Mouse (Mus musculus) lung, postnatal 10 days (tissue): Measurements from ENCODE around the gene Vps13d.
A peak's percentile ranks its signal among the peaks of the same experiment; 100 is the strongest.

Experiments
- DNase-seq: peaks from one replicate; pipeline ENCODE4 v3.0.0; 2021

Vps13d gene

DNA sequence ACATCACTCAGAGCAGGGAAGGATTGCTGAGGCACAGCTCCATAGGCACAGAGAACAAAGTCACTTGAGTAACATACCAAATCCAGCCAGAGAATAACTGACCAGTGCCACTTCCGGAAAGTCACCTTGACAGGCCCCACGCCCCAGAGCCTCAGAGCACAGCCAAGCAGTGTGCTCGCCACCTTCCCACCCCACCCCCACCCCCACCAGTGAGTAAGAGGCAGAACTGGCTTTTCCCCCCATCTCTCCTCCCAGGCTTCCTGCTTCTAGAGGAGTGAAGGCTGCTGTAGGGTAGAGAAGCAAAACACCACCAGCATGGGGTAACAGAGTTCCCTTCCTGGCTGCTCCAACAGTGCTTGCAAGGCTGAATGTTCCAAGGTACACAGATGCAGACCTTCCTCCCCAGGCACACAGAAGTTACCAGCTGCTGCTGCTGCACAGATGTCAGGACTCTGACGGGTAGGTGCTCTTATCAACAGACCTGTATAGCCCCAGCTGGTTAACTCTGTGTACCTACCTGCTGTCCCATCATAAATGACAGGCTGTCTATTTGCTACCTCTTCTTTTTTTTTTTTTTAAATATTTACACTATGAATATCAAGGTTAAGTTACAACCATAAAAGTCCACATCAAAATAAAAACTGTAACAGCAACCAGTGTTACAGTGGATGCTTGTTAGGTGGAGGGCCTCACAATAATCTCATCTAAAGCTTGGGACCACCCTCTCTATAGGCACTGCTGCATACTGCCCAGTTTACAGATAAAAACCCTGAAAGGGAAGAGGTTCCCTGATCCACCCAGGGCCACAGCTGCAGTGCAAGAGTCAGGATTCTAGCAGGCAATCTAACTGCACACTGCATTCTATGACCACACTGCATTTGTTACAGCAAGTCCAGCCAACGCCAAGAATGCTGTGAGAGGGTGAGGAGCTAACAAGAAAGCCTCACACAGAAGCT is 47.5 kb downstream of the Vps13d start:
- DNase-seq = no peak

- no peak for DNase-seq
Measured at GRCm38 (mm10) chr4:145143533-145143932, 51.3 kb downstream of the Vps13d start.

GRCm38 (mm10) chr4:145136705-145137104 is 58.1 kb downstream of the Vps13d start:
- DNase-seq = no peak

DNA sequence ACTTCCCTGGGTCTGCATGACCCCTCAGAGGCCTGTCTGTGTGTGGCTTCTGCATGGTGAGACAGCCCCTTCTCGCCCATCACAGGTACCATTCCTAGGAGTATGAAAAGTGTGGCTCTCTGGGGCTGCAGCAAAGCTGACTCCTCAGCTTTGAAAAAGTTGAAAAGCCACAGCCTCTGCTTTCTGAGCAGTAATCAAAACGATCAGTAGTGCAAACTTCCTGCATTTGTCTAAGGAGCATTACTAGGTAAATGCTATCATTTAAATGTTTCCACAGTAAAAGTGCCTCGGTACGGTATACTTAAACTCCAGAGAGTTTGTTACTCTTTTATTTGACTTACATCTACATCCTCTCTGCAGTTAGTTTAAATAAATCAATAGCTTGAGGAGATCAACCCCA is 59.3 kb downstream of the Vps13d start:
- no peak for DNase-seq

DNA sequence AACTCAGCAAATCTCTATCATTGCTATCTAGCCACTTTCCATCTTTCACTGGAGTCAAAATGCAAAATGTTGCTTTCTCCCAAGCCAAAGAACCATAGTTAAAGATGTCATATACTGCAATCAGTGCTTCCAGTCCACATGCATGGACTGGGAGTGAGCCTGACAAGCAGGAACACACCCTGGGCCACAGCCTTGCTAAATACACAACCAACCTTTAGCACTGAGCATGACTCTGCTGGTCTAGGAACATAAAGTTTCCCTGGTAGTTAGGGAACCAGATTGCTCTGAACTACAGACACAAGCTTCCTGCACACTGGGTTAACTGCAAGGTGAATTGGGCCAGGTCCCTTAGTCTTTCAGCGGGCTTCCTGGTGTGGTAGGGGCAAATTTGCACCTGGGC is 64.0 kb downstream of the Vps13d start:
- DNase-seq = no peak

DNA sequence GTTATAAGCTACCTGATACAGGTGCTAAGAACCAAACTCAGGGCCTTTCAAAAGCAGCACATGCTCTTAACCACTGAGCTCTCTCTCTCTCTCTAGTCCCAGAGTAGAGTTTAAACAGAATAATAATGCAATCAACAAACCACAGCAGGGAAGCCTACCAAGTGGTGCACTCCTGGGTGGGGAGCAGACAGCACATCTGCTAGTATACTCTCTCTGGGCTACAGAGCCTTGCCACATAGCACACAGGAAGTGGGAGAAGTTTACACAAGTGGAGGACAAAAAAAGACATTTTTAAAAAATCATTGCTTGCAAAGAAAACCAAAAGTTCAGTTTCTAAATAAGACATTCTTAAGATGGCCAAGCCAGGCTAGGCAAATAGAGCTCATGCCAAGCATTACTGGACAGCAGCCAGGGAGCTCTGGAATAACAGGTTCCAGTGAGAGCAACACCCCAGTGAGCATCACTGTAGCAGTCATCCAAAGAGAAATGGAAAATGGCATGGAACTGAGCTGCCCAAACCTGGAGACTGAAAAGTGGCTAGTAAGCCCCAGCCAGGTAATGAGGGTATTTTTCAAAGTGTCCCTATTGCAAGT is 64.8 kb downstream of the Vps13d start:
- peak; percentile 81 for DNase-seq

DNA sequence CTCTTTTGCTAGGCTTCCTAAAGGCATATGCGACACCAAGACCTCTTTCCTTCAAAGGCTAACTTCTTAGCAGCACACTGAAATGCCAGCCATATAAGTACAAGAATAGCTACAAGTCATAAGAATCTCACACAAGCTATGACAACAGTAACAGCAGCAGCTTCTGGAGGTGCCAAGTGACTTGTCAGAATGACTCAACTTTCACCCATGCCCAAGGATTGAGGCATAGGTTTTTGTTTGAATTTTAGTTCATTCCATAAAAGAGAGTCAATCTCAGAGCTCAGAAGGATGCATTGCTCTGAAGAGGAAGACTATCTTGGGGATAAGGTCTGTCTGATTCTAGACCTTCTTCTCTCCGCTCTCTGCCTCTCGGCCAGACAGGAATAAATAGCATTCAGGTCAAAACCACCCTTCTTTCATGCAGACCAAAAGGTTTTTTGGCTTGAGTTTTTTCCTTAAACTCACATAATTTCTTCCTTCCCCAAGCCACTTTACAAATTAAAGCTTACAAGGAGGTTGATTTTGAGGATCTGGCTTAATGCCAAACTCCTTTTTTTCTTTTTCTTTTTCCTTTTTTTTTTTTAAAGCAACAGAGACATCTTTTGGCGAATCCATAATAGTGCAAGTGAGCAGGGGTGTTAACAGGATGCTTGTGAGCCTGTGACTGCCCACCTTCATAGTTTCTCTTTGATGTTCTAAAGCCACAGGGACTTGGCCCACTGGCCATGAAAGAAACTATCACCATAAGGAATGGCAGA is 69.2 kb downstream of the Vps13d start:
- no peak for DNase-seq

GRCm38 (mm10) chr4:145124419-145124818 is 70.4 kb downstream of the Vps13d start:
- DNase-seq = no peak

DNA sequence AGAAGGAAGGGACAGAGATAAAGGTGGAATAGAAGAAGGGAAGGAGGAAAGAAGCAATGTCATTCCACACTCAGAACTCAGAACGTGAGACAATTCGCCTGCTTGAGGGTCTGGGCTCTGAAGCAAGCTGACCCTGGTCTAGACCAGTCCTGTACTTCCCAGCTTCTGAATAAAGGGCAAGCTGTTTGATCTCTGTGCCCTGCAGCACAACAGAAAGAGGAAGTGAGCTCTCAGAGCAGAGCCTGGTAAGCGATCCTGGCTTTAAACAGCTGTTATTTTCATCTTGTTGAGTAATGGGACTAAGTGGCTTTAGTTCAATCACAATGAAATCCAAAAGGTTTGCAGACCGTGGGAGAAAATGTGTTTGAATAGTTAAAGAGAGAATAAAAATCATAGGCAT is 83.2 kb downstream of the Vps13d start:
- DNase-seq = peak; percentile 18

- DNase-seq = no peak
Measured at GRCm38 (mm10) chr4:145110736-145111135, 84.1 kb downstream of the Vps13d start.

DNA sequence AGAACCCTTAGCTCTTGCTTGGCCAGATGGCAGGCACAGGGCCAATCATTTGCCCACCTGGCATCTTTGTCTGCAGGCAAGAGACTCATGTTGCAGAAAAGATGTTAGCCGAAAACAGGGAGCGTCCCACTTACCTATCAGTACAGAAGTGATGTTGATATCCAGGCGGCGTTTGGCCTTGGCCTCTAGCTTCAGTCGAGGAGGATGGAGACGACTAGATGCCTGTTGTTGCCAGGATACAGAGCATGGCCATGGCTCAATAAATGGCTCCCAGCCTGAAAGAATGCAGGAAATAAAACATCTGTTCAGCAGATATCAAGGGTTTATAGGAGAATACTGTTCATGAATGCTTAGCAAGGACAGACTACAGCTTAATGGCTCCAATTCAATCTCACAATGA is 88.0 kb downstream of the Vps13d start:
- peak; percentile 7 for DNase-seq

DNA sequence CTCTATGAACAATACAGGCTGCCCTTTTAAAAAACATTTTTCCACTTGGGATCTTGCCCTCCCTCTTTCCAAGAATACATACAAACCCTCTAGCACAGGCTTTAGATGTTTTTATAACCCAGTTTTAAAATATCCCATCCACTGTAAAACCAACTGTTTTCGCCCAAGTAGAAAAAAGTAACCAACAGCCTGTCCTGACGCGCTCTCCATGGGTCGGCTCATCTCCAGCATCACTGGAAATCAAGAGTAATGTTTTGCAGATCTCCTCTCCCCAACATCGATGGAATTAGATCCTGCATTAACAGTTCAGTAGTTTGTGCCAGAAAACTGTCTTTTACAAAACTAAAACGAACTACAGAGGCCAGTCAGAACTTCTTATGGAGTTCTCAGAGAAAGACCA is 89.5 kb downstream of the Vps13d start:
- DNase-seq = no peak

DNA sequence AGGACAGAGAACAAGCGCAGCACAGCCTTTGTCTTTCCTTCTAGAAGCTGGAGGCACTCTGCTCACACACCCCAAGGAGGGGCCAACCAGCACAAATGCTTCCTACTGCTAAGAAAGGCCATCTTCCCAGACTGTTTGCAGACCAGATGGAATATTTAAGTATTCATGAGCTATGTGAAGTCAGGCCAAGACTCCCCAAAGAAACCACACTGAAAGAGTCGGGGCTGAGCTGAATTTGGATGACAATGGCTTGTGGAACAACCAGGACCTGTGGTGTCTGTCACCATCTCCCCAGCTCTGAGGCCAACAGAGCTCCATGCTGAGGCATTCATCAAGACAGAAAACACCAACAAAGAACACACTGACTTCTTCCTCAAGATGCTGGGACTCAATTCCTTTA is 89.9 kb downstream of the Vps13d start:
- no peak for DNase-seq

DNA sequence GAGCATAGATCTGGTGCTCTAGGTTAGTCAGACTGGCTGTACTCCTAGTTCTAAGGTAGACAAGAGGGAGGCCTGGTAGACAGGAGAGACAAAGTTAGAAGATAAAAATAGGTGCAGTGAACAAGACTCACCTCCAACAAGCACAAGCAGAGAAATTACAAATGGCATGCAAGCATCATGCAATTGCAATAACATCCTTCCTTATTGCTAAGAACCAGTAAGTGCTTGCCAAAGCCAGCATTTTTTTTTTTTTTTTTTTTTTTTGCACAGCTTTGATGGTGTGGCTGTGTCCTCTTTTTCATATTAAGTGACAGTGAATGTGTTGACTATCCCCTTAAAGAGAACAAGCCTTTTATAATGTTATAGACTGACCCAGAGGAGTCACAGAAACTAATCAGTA is 91.2 kb downstream of the Vps13d start:
- no peak for DNase-seq

DNA sequence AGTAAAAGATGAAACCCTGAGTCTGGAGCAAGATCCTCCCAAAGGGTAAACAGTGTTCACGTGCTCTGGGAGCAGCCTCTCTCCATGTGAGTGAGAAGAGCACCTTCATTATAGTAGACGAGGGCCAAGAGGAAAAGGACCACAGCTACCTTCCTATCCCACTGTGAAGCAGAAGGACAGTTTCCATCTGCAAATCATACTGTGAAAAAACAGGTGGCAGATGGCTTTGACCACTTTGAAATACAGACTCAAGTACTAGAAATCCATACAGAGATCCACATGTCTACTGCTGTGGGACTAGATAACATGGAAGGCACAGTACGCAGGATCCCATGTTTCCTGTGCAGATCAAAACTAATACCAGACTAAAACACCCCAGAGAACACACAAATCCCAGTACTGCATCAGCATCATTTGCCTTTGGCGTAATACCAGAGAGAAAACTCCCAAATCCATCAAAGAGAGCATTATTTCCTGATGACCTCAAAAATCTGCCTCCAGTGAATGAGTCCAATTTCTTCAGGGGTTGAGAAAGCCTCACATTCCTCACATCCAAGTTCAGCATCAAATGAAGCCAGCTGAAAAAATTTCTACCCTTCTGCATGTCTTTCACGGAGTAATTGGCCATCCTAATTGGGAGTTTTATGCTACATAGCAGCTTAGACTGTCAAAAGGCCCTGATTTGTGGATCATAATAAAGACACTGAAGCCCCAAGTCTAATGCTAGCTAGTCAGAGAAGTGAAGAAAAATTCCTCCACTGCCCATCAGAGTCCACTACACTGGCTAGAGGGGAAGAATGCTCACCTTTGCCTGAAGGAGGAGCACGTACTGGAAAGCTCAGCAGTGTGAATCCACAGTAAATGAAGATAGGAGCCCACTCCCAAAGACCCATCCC is 92.7 kb downstream of the Vps13d start:
- DNase-seq = no peak

DNA sequence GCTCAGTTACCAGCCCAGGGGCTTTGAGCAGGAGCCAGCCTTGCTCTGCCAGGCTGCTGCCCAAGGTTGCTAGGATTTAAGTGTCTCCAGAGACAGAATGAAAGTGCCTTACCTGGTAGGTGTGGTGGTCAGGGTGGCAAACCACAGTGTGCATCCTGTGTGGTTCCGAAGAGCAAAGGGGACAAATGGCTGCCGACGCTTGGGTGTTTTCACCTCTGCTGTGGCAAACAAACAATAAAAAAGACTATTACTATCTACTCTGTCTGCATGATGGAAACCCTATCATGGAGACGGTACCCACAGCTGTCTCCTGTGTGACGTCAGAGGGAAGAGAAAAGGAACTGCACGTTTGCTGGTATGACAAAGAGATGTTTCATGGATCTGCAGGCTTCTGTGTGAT is 95.0 kb downstream of the Vps13d start:
- no peak for DNase-seq

DNA sequence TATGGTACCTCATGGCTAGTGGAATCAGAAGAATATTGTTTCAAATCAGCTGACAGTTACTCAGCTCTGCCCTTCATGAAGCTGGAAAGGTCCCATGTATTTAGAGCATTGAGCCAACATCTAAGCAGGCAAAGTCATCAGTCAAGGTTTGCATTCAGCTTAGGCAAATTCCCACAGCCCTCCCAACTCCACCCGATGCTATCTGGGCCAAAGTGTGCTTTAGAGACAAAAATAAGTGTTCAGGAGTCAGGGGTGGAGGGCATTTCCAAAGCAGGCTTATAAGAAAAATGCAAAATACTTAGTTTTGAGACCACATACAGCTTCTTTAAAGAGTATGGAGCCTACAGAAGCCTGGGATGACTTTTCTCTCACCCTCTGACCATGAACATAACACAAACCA is 95.5 kb downstream of the Vps13d start:
- DNase-seq = no peak

DNA sequence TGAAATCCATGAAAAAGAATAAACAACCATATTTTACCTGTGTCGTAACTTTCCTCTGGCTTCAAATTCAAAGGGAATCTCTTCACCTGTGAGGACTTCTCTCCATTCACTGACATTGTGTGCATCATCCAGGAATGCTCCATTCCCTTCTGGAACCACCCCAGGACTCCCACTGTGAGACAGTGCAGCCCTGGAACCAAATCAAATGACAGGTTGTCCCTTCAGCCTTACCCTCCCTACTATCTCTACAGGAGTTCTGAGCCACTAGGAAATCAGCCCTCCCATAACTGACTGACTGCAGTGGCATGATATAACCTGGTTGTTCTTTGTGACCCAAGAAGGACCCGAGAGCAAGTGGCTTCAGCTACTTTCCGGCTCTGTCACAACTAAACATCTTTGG is 96.8 kb downstream of the Vps13d start:
- DNase-seq = no peak

GRCm38 (mm10) chr4:145096481-145097039 is 98.2 kb downstream of the Vps13d start:
- DNase-seq = no peak

GRCm38 (mm10) chr4:145086509-145086908 is 108.3 kb downstream of the Vps13d start:
- no peak for DNase-seq

- no peak for DNase-seq
Measured at GRCm38 (mm10) chr4:145079324-145079723, 115.5 kb downstream of the Vps13d start.

DNA sequence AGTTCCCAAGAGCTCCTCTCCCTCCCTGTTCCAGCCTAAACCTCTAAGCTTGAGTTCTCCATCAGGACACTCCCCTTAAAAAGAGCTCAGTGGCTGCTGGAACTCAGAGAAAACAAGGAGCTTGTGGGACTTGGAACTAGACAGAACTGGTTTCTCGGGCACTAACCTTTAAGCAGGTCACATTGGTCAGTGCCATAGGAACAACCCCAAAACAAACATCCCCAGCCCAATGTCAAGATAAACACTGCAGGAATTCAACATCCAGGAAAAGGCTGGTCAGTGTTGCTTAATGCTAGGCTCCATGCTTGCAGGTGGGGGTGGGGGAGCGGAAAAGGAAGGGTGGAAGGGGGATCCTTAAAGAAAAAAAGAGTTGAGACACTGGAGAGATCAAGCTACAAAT is 120.5 kb downstream of the Vps13d start:
- DNase-seq = peak; percentile 38
